ENCODE assay signal across 11 mouse cellular contexts in the genomic region with DNA sequence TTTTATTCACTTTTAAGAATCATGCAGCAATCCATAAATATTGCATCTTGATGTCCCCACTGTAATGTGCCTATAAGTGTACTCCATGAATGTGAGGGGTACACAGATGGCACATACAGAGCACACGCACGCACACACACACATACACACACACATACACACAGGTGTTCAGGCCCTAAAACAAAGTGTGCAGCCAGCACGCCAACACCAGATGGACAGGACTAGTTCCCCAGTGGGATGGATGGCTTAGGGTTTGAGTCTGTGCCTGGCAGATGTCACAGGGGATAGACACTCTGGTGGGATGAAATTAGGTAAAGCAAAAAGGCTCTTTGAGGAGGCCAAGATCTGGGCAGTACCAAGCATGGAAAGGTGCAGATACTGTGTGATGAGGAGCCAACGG. TPM values are rescaled to one million over a fixed set of nuclear protein-coding genes. Genes with fewer than 3 reads are reported as not detected.
DNase-seq lines count a peak whose midpoint lies in the region; ATAC-seq lines count a peak whose summit lies in the region.
"Had no signal": no experiment of that assay in that cellular context is flagged by ENCODE, and none has a peak within 500 bp of the region (broad histone marks: within the 10 kb centered on the region; RNA-seq: fewer than 3 reads in every experiment).

No protein-coding gene starts in this region.

- peak overlapping the region; percentile 95; the same call in 1 of the 2 replicates for H3K4me2 ChIP-seq in kidney, embryonic 14.5 days (replicated peaks; ENCODE audit: low read depth, low read length)
- peak overlapping the region; percentile 99 for H3K4me2 ChIP-seq in forebrain, embryonic 14.5 days (ENCODE audit: low read length)
- H3K4me2 ChIP-seq in liver, embryonic 13.5 days = no peak overlapping the region

- H3K4me1 ChIP-seq in kidney, embryonic 14.5 days (ENCODE audit: control insufficient read depth, insufficient read depth, low read length) = peaks cover 38% of the 10 kb centered on the region
- H3K4me1 ChIP-seq in embryonic facial prominence, embryonic 10.5 days = peaks cover 70% of the 10 kb centered on the region
- H3K4me1 ChIP-seq in forebrain, embryonic 14.5 days (ENCODE audit: control insufficient read depth, insufficient read depth, low read length) = peaks cover 43% of the 10 kb centered on the region
- H3K4me1 ChIP-seq in liver, embryonic 13.5 days (replicated peaks) = peaks cover 46% of the 10 kb centered on the region

- no peak for DNase-seq in kidney, postnatal 4 days
- DNase-seq in embryonic facial prominence, embryonic 10.5 days (ENCODE audit: low spot score) = no peak
- no peak for DNase-seq in forebrain, embryonic 14.5 days (ENCODE audit: low spot score)
- no peak for DNase-seq in liver, embryonic 13.5 days
- no peak for DNase-seq in urinary bladder, adult 18-20 months (ENCODE audit: low spot score in 2 of 2)
- DNase-seq in gastrocnemius, adult 18-20 months (ENCODE audit: low spot score) = no peak
- no peak for DNase-seq in kidney, adult 18-20 months

- no peak overlapping the region for H3K9ac ChIP-seq in kidney, embryonic 14.5 days (ENCODE audit: low read depth, low read length)
- peak overlapping the region; percentile 65 for H3K9ac ChIP-seq in forebrain, embryonic 14.5 days (ENCODE audit: low read length)
- no peak overlapping the region for H3K9ac ChIP-seq in liver, embryonic 13.5 days

- ATAC-seq in kidney, embryonic 14.5 days (ENCODE audit: low FRiP score, low TSS enrichment) = no peak
- ATAC-seq in forebrain, embryonic 14.5 days = no peak
- ATAC-seq in liver, embryonic 13.5 days (ENCODE audit: low read depth) = no peak

- H3K27me3 ChIP-seq in kidney, embryonic 14.5 days (ENCODE audit: control insufficient read depth, insufficient read depth, low read length) = peaks cover 16% of the 10 kb centered on the region
- peaks cover 67% of the 10 kb centered on the region for H3K27me3 ChIP-seq in embryonic facial prominence, embryonic 10.5 days (replicated peaks; ENCODE audit: low read depth, poor library complexity, severe bottlenecking)
- H3K27me3 ChIP-seq in forebrain, embryonic 14.5 days (replicated peaks; ENCODE audit: control insufficient read depth, insufficient read depth, low read length) = peaks cover 8% of the 10 kb centered on the region
- H3K27me3 ChIP-seq in liver, embryonic 13.5 days = peaks cover 74% of the 10 kb centered on the region

- H3K27ac ChIP-seq in kidney, embryonic 14.5 days (ENCODE audit: low read depth, low read length) = no peak overlapping the region
- no peak overlapping the region for H3K27ac ChIP-seq in embryonic facial prominence, embryonic 10.5 days (replicated peaks)
- no peak overlapping the region for H3K27ac ChIP-seq in forebrain, embryonic 14.5 days (ENCODE audit: low read depth, low read length)
- H3K27ac ChIP-seq in liver, embryonic 13.5 days = no peak overlapping the region

- no peaks in the 10 kb centered on the region for H3K9me3 ChIP-seq in kidney, embryonic 14.5 days (ENCODE audit: control insufficient read depth, low read length)
- no peaks in the 10 kb centered on the region for H3K9me3 ChIP-seq in embryonic facial prominence, embryonic 10.5 days
- no peaks in the 10 kb centered on the region for H3K9me3 ChIP-seq in forebrain, embryonic 14.5 days (replicated peaks; ENCODE audit: control insufficient read depth, low read length)
- H3K9me3 ChIP-seq in liver, embryonic 13.5 days (replicated peaks) = no peaks in the 10 kb centered on the region

- 83% methylated on average over 4 of the region's 4 CpGs for whole genome bisulfite sequencing in kidney, embryonic 14.5 days
- 93% methylated on average over 4 of the region's 4 CpGs for WGBS in embryonic facial prominence, embryonic 10.5 days
- 73% methylated on average over 4 of the region's 4 CpGs for WGBS in forebrain, embryonic 14.5 days
- 84% methylated on average over 4 of the region's 4 CpGs for whole genome bisulfite sequencing in liver, embryonic 13.5 days (ENCODE audit: insufficient replicate concordance)

- H3K4me3 ChIP-seq in kidney, embryonic 14.5 days (ENCODE audit: low read length) = no peak overlapping the region
- peak overlapping the region; percentile 69 for H3K4me3 ChIP-seq in embryonic facial prominence, embryonic 10.5 days
- no peak overlapping the region for H3K4me3 ChIP-seq in forebrain, embryonic 14.5 days (ENCODE audit: low read depth, low read length)
- H3K4me3 ChIP-seq in liver, embryonic 13.5 days (replicated peaks) = 0 out of 2 replicates have a peak overlapping the region, but pooled peaks have one; percentile 70

- no peaks in the 10 kb centered on the region for H3K36me3 ChIP-seq in kidney, embryonic 14.5 days (ENCODE audit: control insufficient read depth, insufficient read depth, low read length)
- H3K36me3 ChIP-seq in embryonic facial prominence, embryonic 10.5 days (replicated peaks) = peaks cover 3% of the 10 kb centered on the region; the same call in 1 of the 2 replicates
- peaks cover 26% of the 10 kb centered on the region for H3K36me3 ChIP-seq in forebrain, embryonic 14.5 days (ENCODE audit: control insufficient read depth, insufficient read depth, low read length)
- no peaks in the 10 kb centered on the region for H3K36me3 ChIP-seq in liver, embryonic 13.5 days

RNA-seq across cellular contexts. Expression of a gene that starts 1.2 kb away (rescaled TPM):
- polyA plus RNA-seq in kidney, embryonic 14.5 days (2014; fragmentation: Nextera tagmentation; extraction: Ambion mirVana) = 1.2 and 1.8 TPM in 2 replicates
- 2.3 and 3.3 TPM in 2 replicates for polyA plus RNA-seq in embryonic facial prominence, embryonic 10.5 days (2016; fragmentation: Nextera tagmentation; extraction: Ambion mirVana)
- 7.3 and 8.7 TPM in 2 replicates for polyA plus RNA-seq in forebrain, embryonic 14.5 days (2014; fragmentation: Nextera tagmentation; extraction: Ambion mirVana)
- 1.1 and 1.2 TPM in 2 replicates for polyA plus RNA-seq in liver, embryonic 13.5 days (2015; fragmentation: Nextera tagmentation; extraction: Ambion mirVana)
- total RNA-seq in gastrocnemius, adult 18-20 months (2021) = under 1 TPM in 1 of 2 experiments, not detected in 1; 0.14 TPM

RNA-seq across cellular contexts. Expression of a gene that starts 29.4 kb away (rescaled TPM):
- polyA plus RNA-seq in kidney, embryonic 14.5 days (2014; fragmentation: Nextera tagmentation; extraction: Ambion mirVana) = 49.6 and 66.3 TPM in 2 replicates
- polyA plus RNA-seq in embryonic facial prominence, embryonic 10.5 days (2016; fragmentation: Nextera tagmentation; extraction: Ambion mirVana) = 55.4 and 59.7 TPM in 2 replicates
- 107 and 114 TPM in 2 replicates for polyA plus RNA-seq in forebrain, embryonic 14.5 days (2014; fragmentation: Nextera tagmentation; extraction: Ambion mirVana)
- polyA plus RNA-seq in liver, embryonic 13.5 days (2015; fragmentation: Nextera tagmentation; extraction: Ambion mirVana) = 21.3 and 25.1 TPM in 2 replicates
- 10 to 100 TPM; 69.0 to 86.7 TPM for total RNA-seq in gastrocnemius, adult 18-20 months (2021)

RNA-seq across cellular contexts. Expression of a gene that starts 55.7 kb away (rescaled TPM):
- 0.13 TPM in 1 of 2 replicates, not detected in the other for polyA plus RNA-seq in kidney, embryonic 14.5 days (2014; fragmentation: Nextera tagmentation; extraction: Ambion mirVana)
- 0.25 and 0.39 TPM in 2 replicates for polyA plus RNA-seq in embryonic facial prominence, embryonic 10.5 days (2016; fragmentation: Nextera tagmentation; extraction: Ambion mirVana)
- 0.09 and 0.11 TPM in 2 replicates for polyA plus RNA-seq in forebrain, embryonic 14.5 days (2014; fragmentation: Nextera tagmentation; extraction: Ambion mirVana)
- polyA plus RNA-seq in liver, embryonic 13.5 days (2015; fragmentation: Nextera tagmentation; extraction: Ambion mirVana) = 0.07 TPM in 1 of 2 replicates, not detected in the other
- under 1 TPM in 1 of 2 experiments, not detected in 1; 0.19 TPM for total RNA-seq in gastrocnemius, adult 18-20 months (2021)
- total RNA-seq: liver, adult 2 months had no signal
- polyA plus RNA-seq: cortical plate, adult 2 months; liver, adult 2 months; spleen, adult 2 months had no signal

Comparison
In these comparisons a context has a peak if more than half of its experiments do, and no peak if none do; other contexts are left out.
1. H3K4me3 ChIP-seq: peak in embryonic facial prominence, embryonic 10.5 days (single experiment) and liver, embryonic 13.5 days (single experiment); none in kidney, embryonic 14.5 days (single experiment) and forebrain, embryonic 14.5 days (single experiment).